In the genomic region with DNA sequence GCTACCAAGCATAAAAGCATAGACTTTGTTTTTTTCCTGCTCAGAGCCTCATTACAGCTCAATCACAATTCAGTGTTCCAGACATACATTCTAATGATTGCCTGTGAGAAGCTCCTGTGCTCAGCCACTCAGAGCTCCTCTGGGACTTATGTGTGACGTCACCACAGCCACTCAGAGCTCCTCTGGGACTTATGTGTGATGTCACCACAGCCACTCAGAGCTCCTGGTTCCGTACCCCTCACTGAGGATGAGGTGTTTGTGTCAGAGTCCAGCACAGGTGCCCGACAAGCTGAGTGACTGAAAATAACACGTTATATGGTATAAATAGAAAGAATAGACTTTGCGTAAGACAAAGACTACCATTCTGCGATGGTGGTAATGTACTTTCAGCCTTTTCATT, we compare ENCODE assay signal across 21 mouse cellular contexts.
"Had no signal": no experiment of that assay in that cellular context is flagged by ENCODE, and none has a peak within 500 bp of the region (broad histone marks: within the 10 kb centered on the region; RNA-seq: fewer than 3 reads in every experiment).

No protein-coding gene starts in this region.

- H3K9me3 ChIP-seq: heart, embryonic 12.5 days; hindbrain, embryonic 10.5 days; hindbrain, embryonic 12.5 days; intestine, embryonic 15.5 days; limb, embryonic 10.5 days; limb, embryonic 12.5 days; liver, embryonic 13.5 days had no signal

- DNase-seq: gastrocnemius, adult 2 months; gastrocnemius, postnatal 10 days; gastrocnemius, postnatal 25 days; heart, adult 2 months; heart, postnatal 10 days; heart, postnatal 4 days; kidney, adult 18-20 months; kidney, adult 8-10 months; kidney, postnatal 10 days; kidney, postnatal 36 days; layer of hippocampus, adult 9-11 months; layer of hippocampus, postnatal 36 days; liver; liver, embryonic 13.5 days had no signal

- H3K27ac ChIP-seq: gastrocnemius, adult 2 months; heart, adult 2 months; hindbrain, embryonic 10.5 days; hindbrain, embryonic 12.5 days; hindbrain, embryonic 14.5 days; intestine, embryonic 15.5 days; limb, embryonic 10.5 days; limb, embryonic 12.5 days; liver, embryonic 13.5 days had no signal

- H3K27me3 ChIP-seq: heart, embryonic 12.5 days; hindbrain, embryonic 12.5 days; intestine, embryonic 15.5 days; limb, embryonic 12.5 days; liver, embryonic 13.5 days had no signal

- H3K4me1 ChIP-seq: heart, embryonic 12.5 days; hindbrain, embryonic 10.5 days; hindbrain, embryonic 12.5 days; intestine, embryonic 15.5 days; limb, embryonic 10.5 days; limb, embryonic 12.5 days; liver, embryonic 13.5 days had no signal

- H3K36me3 ChIP-seq: heart, embryonic 12.5 days; hindbrain, embryonic 10.5 days; hindbrain, embryonic 12.5 days; intestine, embryonic 15.5 days; limb, embryonic 10.5 days; limb, embryonic 12.5 days; liver, embryonic 13.5 days had no signal

- H3K4me3 ChIP-seq: gastrocnemius, adult 2 months; heart, adult 2 months; heart, embryonic 12.5 days; hindbrain, embryonic 10.5 days; hindbrain, embryonic 12.5 days; intestine, embryonic 15.5 days; limb, embryonic 10.5 days; limb, embryonic 12.5 days; liver, embryonic 13.5 days had no signal
